Mouse (Mus musculus) kidney, postnatal 25 days (tissue): ENCODE results near the gene Opalin.
A peak's percentile ranks its signal among the peaks of the same experiment; 100 is the strongest.

Source experiments
- DNase-seq, 2 experiments: peaks; one replicate each; pipeline ENCODE4 v3.0.0; 2021; ENCODE audit warnings: mixed read lengths in 2 of 2

Opalin gene

GRCm38 (mm10) chr19:41071500-41071899, 5.4 kb downstream of the Opalin start:
- peak; percentile 86 to 94 for DNase-seq

DNA sequence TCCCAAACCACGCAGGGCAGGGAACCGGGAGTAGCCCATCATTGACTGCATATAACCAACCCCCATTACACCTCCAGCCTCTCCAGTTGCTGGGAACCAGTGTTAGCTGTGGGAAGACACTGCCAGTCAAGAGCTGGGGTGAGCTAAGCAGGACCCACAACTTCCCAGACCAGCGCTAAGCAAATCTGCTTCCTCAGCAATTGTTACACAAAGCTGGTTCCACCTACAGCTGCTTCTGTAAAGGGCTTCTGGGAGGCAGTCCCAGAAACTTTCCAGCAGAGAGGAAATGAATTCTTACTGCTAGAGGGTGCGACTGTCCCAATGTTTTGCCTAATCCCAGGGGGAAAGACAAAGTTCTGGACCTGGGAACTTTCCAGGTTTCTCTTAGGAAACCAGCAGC, 22.2 kb downstream of the Opalin start:
- DNase-seq: no peak

DNA sequence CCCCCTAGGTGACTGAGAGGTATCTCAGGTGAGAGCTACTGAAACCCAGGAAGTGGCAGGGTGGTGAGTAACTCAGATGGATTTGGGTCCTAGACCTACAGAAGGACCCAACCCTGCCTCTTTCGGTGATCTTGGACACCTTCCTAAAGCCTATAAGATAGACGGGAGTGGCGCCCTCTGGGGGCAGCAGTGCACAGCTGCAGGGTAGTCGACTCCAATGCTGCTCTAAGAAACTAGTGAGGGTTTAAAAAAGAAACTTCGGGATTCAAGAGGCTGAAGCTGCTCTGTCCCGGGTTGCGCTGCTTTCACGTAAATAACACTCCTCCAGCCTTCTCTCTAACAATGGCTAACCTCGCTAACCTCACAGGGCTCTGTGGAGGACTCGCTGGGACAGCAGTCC, 23.4 kb downstream of the Opalin start:
- peak in 1 of 2 experiments; percentile 21 for DNase-seq

- no peak for DNase-seq
These were observed 24.7 kb downstream of the Opalin start for GRCm38 (mm10) chr19:41052247-41052646.

- no peak for DNase-seq
These were observed 25.2 kb downstream of the Opalin start for GRCm38 (mm10) chr19:41051714-41052113.

- no peak for DNase-seq
These were observed 28.7 kb downstream of the Opalin start for GRCm38 (mm10) chr19:41048187-41048559.

DNA sequence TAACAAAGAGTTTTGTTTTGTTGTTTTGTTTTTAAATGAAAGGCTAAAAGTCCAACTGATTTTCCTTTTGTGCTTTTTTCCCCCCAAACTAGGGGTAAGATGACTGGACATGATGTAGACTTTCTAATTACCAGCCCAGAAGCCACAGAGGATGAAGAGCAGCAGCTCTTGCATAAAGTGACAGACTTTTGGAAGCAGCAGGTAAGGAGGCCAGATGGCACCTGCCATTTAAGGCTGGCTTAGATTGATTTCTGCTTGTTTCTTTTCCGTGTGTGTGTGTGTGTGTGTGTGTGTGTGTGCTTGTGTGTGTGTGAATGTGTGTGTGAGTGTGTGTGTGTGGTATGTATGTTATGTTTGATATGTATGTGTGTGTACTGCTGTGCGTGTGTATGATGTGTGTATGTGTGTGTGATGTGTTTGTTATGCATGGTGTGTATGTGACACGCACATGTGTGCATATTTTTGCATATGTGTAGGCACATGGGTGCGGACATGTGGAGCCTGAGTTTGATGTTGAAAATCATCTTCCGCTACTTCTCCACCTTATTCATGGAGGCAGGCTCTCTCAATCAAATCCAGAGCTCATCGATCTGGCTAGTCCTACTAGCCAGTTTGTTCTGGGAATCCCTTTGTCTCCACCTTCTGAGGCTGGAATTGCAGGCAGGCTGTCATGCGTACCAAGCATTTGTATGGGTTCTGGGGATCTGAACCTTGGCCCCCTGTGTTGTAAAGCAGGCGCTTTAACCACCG, 29.3 kb downstream of the Opalin start:
- DNase-seq: no peak

DNA sequence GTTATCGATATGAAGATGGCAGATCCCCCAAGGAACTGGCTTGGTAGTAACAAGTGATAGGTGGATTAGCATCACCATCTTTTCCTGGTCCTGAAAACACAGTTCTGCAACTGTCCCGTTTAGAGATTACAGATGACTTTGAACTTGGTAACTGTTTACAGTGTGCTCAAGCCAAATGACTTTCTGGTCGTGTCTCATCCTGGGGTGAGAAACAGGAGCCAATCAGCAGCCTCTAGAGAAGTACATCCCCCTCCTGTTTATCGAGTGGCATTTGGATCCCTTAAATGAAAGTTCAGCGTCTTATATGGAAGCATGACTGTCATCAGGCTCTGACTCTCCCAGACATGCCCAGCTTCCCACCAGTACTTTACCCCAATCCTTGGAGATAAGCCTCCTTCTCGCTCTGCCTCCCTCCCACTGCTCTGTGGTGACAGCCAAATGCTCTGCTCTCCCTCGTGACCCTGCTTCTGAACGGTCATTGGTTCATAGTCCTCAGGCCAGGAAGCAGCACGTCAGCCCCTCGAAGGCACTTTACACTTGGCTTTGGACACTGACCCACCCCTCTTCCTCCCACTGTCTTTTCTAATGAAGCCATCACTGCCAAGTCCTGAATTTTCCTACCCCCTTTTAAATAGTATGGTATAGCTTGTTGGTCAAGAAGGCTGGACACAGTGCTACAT, 31.7 kb downstream of the Opalin start:
- DNase-seq: no peak

DNA sequence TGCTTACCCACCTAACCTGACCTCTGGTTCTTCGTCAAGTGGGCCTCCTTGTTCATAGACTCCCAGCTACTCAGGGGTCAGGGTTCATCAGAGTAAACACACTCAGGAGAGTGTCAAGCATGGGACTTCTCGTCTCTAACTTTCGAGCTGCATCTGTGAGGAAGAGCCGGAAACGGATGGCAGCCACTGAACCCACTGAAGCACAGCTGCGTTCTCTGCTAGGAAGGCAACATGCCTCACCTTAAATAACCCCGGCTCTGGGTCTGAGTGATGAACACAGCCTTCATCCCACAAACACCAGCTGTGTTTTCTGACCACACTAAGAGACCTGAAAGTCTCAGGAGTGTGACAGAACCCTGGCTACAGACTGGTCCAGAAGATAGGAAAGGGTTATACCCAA, 37.8 kb downstream of the Opalin start:
- DNase-seq: no peak

DNA sequence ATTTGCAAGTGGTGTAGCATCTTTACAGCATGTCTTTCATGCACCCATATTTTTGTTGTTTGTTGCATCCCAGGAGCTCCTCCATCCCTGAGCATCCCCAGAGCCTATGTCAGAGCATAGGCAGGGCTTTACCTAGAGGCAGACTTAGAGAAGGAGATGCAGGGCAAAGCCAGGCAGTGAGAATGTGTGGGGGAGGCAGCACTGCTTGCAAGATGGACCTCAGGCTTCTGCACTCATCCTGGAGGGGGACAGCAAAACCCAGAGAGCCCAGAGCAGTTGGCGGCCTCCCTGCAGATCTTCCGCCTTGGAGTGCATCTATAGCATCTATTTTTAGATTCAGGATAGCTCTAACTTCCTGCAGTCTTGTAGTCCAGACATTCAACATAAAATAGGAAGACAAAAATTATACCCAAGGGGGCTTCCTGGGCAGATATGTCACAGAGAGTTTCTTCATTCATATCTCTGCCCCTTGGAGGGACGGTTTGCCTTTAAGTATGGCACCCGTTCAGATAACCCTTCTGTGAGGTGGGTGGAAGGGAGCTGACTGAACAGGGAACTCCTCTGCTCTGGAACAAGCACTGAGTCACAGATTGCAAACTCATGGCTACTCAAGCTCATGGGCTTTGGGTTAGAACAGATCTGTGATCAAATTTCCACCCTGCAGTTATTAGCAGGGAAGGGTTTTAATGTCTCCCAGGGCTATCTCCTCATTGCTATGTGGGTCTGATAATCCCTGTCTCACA, 40.9 kb downstream of the Opalin start:
- DNase-seq: no peak

DNA sequence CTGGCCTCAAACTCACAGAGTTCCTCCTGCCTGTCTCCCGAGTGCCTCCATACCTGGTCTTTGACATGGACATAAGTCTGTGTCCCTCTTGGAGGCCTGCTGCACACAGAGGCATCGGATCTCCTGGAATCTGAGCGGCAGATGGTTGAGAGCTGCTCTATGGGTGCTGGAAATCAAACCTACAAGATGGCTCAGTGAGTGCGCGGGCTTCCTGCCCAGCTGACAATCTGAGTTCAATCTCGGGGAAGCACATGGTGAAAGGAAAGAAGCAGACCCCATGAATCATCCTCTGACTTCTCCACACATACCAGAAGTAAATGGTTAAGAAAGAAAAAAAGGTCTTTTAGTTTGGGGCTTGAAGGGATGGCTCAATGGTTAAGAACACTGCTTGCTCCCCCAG, 45.0 kb downstream of the Opalin start:
- no peak for DNase-seq

DNA sequence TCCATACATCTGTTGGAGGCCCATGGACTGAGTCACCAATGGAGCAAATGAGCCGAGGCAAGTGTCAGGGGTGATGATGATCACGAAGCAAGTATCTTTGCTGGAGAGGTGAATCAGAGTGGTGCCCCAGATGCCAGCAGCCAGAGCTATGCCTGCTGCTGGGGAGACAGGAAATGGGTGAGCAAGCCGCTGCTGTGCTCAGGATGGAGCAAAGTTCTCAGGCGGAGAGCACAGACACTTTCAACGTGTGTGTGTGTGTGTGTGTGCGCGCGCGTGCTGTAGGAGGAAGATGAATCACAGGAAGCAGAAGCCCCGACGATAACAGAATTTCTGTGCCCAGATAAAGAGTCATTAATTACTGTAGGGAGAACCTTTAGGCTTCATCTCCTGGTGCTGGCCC, 45.9 kb downstream of the Opalin start:
- DNase-seq: no peak

DNA sequence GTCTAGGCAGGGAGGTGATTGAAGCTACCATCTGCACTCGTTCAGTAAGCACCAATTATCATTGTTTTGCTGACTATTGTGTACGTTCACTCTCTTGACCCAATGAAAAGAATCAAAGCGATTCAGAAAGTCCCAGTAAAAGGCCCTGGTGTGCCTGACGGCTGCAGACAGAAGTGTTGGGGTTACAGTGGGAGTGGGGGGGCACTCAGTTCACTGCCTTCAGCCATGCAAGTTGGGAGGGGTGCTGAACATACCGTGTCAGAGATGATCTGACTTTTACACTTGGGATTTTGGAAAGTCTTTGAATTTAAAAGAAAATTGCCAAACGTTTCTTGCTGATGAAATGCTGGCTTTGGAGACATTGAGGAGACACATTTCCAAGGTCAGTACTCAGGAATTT, 46.8 kb downstream of the Opalin start:
- no peak for DNase-seq

- no peak for DNase-seq
These were observed 47.7 kb downstream of the Opalin start, which contains the start of gene Dntt for GRCm38 (mm10) chr19:41029219-41029618. Gene Dntt, plus strand, starts transcription at chr19:41029275.

- DNase-seq: no peak
These were observed 49.3 kb downstream of the Opalin start for GRCm38 (mm10) chr19:41027601-41028000.

GRCm38 (mm10) chr19:41027024-41027423, 49.9 kb downstream of the Opalin start:
- DNase-seq: no peak

DNA sequence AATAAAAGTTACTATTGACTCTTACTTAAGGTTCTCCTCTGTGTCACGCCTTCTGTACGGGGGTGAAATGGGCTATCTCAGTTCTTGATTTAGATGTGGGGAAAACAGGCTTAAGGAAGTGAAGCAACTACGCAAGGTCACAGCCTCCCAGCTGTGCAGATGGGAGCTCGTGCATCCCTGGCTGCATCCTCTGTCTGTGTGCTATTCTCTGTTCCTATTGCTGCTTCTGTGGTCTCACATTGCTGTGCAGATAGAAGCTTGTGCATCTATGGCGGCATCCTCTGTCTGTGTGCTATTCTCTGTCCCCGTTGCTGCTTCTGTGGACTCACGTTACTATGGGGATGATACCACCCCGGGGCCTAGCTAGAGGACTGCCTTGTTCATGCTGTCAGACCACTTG, 50.4 kb downstream of the Opalin start:
- DNase-seq: no peak

DNA sequence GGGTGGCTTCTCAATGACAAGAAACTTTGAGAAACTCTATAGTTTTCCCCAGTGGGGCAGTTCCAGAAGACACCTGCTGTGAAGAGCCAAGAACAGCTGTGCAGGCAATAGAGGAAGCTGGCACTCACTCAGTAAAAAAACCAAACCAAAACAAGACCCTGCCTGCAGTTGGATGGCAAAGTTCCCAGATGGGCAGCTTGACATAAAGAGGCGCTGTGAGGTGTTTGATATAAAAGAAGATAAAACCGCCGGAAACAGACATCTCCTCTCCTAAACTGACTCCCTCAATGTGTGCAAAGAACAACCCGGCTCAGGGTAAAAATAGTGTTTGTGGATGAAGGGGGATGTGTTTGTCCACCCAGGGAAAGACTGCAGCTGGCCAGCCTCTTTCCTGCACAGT, 54.7 kb downstream of the Opalin start:
- DNase-seq: no peak

GRCm38 (mm10) chr19:41020537-41020936, 56.4 kb downstream of the Opalin start:
- no peak for DNase-seq

DNA sequence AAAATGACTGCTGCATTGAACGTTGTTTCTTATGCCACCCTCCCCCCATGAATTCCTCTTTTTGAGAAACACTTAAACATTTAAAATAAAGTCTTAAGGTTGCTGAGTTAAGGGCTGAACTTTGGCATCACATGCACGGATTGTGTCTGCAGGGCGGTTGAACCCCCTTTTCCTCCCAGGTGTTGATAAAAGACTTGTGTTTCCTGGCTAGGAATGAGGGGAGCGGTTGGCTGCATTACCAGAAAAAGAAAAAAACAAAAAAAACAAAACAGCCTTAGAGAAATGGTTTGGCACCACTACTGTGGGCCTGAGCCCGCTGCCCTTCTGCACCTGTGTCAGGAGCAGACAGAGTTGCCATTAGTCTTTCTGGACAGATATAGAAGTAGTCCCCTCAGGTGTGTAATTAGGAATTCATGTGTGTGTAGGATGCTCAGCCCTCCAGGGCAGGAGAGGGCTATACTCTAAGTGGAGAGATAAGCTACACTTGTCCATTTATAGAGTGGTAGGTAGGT, 57.7 kb downstream of the Opalin start:
- DNase-seq: no peak

- DNase-seq: peak in 1 of 2 experiments; percentile 60
These were observed 60.8 kb downstream of the Opalin start for GRCm38 (mm10) chr19:41015951-41016716.

GRCm38 (mm10) chr19:41014003-41014402, 62.9 kb downstream of the Opalin start:
- no peak for DNase-seq

- DNase-seq: no peak
These were observed 63.3 kb downstream of the Opalin start for GRCm38 (mm10) chr19:41013591-41013990.
